19 mouse cellular contexts compared by ENCODE assay signal in genomic region chr6:88292274-88292909, GRCm38 (mm10).
A peak's percentile ranks its signal among the peaks of the same experiment; 100 is the strongest.
DNase-seq lines count a peak whose midpoint lies in the region; ATAC-seq and TF ChIP-seq lines count a peak whose summit lies in the region.
"Had no signal": no experiment of that assay in that cellular context is flagged by ENCODE, and none has a peak within 500 bp of the region (broad histone marks: within the 10 kb centered on the region; RNA-seq: fewer than 3 reads in every experiment).

No protein-coding gene starts in this region.

- no peak overlapping the region for H3K9ac ChIP-seq in lung, postnatal 0 days (replicated peaks; ENCODE audit: low read depth)
- H3K9ac ChIP-seq in liver, adult 2 months (ENCODE audit: low read depth, low read length): no peak overlapping the region
- no peak overlapping the region for H3K9ac ChIP-seq in hindbrain, embryonic 14.5 days
- H3K9ac ChIP-seq: heart, embryonic 15.5 days; lung, embryonic 15.5 days; midbrain, embryonic 12.5 days; neural tube, embryonic 13.5 days had no signal

- H3K27ac ChIP-seq in lung, postnatal 0 days (ENCODE audit: low read length): no peak overlapping the region
- H3K27ac ChIP-seq in liver, adult 2 months (replicated peaks; ENCODE audit: insufficient read depth, low read depth, low read length): no peak overlapping the region
- H3K27ac ChIP-seq in hindbrain, embryonic 14.5 days: no peak overlapping the region
- no peak overlapping the region for H3K27ac ChIP-seq in layer of hippocampus, adult 2 months
- H3K27ac ChIP-seq: heart, embryonic 15.5 days; lung, embryonic 15.5 days; midbrain, embryonic 12.5 days; neural tube, embryonic 13.5 days had no signal

- H3K27me3 ChIP-seq in lung, postnatal 0 days (replicated peaks; ENCODE audit: insufficient read depth, low read length): no peaks in the 10 kb centered on the region
- H3K27me3 ChIP-seq in liver, adult 2 months (ENCODE audit: control insufficient read depth, insufficient read depth, low read length): no peaks in the 10 kb centered on the region
- no peaks in the 10 kb centered on the region for H3K27me3 ChIP-seq in hindbrain, embryonic 14.5 days (ENCODE audit: control insufficient read depth, insufficient read depth, low read length)
- H3K27me3 ChIP-seq: heart, embryonic 15.5 days; lung, embryonic 15.5 days; midbrain, embryonic 12.5 days; neural tube, embryonic 13.5 days had no signal

- no peak overlapping the region for H3K4me2 ChIP-seq in lung, postnatal 0 days (replicated peaks; ENCODE audit: low read depth, low read length)
- H3K4me2 ChIP-seq in hindbrain, embryonic 14.5 days (replicated peaks): no peak overlapping the region
- H3K4me2 ChIP-seq: heart, embryonic 15.5 days; lung, embryonic 15.5 days; midbrain, embryonic 12.5 days; neural tube, embryonic 13.5 days had no signal

- H3K4me3 ChIP-seq in lung, postnatal 0 days (ENCODE audit: low read depth, low read length): no peak overlapping the region
- H3K4me3 ChIP-seq in liver, adult 2 months (ENCODE audit: insufficient read depth, low read depth, low read length): no peak overlapping the region
- H3K4me3 ChIP-seq in hindbrain, embryonic 14.5 days (replicated peaks; ENCODE audit: low read length): no peak overlapping the region
- H3K4me3 ChIP-seq in layer of hippocampus, adult 2 months: no peak overlapping the region
- H3K4me3 ChIP-seq: heart, embryonic 15.5 days; lung, embryonic 15.5 days; midbrain, embryonic 12.5 days; neural tube, embryonic 13.5 days had no signal

- H3K79me2 ChIP-seq in liver, adult 2 months (ENCODE audit: control insufficient read depth, insufficient read depth, low read length): no peaks in the 10 kb centered on the region

- ATAC-seq in lung, postnatal 0 days: peak; percentile 28; the same call in 1 of the 2 replicates
- ATAC-seq in megakaryocyte progenitor cell, adult 5-6 weeks (replicated peaks; ENCODE audit: poor library complexity): peak; percentile 86
- ATAC-seq in hindbrain, embryonic 14.5 days (ENCODE audit: low FRiP score): no peak
- ATAC-seq: forebrain, embryonic 16.5 days had no signal

- no peak for TF ChIP-seq EP300 in lung, postnatal 0 days (IDR thresholded peaks at IDR 0.05)

- H3K36me3 ChIP-seq in lung, postnatal 0 days (ENCODE audit: insufficient read depth, low read length): no peaks in the 10 kb centered on the region
- peaks cover 9% of the 10 kb centered on the region for H3K36me3 ChIP-seq in liver, adult 2 months (ENCODE audit: control insufficient read depth, insufficient read depth, low read length)
- H3K36me3 ChIP-seq in hindbrain, embryonic 14.5 days (replicated peaks; ENCODE audit: control insufficient read depth, insufficient read depth): 0 out of 2 replicates have a peak, but pooled peaks cover 3% of the 10 kb centered on the region
- H3K36me3 ChIP-seq: heart, embryonic 15.5 days; lung, embryonic 15.5 days had no signal

- peak; percentile 18 for DNase-seq in lung, postnatal 0 days (ENCODE audit: low spot score)
- no peak for DNase-seq in lung, postnatal 25 days (ENCODE audit: low spot score)
- DNase-seq in c-Kit-positive CD71-positive TER-119-negative erythroid progenitor cells, embryonic 14.5 days (ENCODE audit: low read depth): peak; percentile 38
- peak; percentile 70 for DNase-seq in liver, adult 2 months (ENCODE audit: extremely low read depth, low read depth, low spot score)
- no peak for DNase-seq in thymus, postnatal 10 days (ENCODE audit: low spot score in 2 of 2)
- no peak for DNase-seq in hindbrain, embryonic 14.5 days (ENCODE audit: low spot score)
- DNase-seq in layer of hippocampus, adult 2 months (ENCODE audit: low spot score in 2 of 2): no peak
- DNase-seq: adrenal gland, postnatal 14 days; cerebellum, adult 2 months; heart, adult 11 months; layer of hippocampus, postnatal 36 days; left cerebral cortex, postnatal 4 days; right cerebral cortex, postnatal 25 days had no signal

- TF ChIP-seq CTCF in lung, postnatal 0 days (IDR thresholded peaks at IDR 0.05): no peak
- TF ChIP-seq CTCF in liver, adult 2 months (IDR thresholded peaks at IDR 0.05; ENCODE audit: low read depth, low read length): no peak
- TF ChIP-seq CTCF in layer of hippocampus, adult 2 months (conservative IDR thresholded peaks at IDR 0.05): no peak

- WGBS in lung, postnatal 0 days: 51% methylated on average over 4 of the region's 4 CpGs
- 29% methylated on average over 4 of the region's 4 CpGs for WGBS in liver, adult 2 months
- WGBS in hindbrain, embryonic 14.5 days: 86% methylated on average over 4 of the region's 4 CpGs

- H3K4me1 ChIP-seq in lung, postnatal 0 days (ENCODE audit: insufficient read depth, low read depth, low read length): no peaks in the 10 kb centered on the region
- no peaks in the 10 kb centered on the region for H3K4me1 ChIP-seq in liver, adult 2 months (ENCODE audit: control insufficient read depth, insufficient read depth, low read length)
- H3K4me1 ChIP-seq in hindbrain, embryonic 14.5 days (replicated peaks; ENCODE audit: control insufficient read depth, insufficient read depth, low read length): no peaks in the 10 kb centered on the region
- H3K4me1 ChIP-seq: heart, embryonic 15.5 days; lung, embryonic 15.5 days; midbrain, embryonic 12.5 days; neural tube, embryonic 13.5 days had no signal

- no peak for TF ChIP-seq POLR2A in liver, adult 2 months (IDR thresholded peaks at IDR 0.05; ENCODE audit: extremely low read depth, insufficient read depth, low read length)

- no peaks in the 10 kb centered on the region for H3K9me3 ChIP-seq in lung, postnatal 0 days (ENCODE audit: low read length)
- H3K9me3 ChIP-seq in hindbrain, embryonic 14.5 days (ENCODE audit: control insufficient read depth, low read length): no peaks in the 10 kb centered on the region
- H3K9me3 ChIP-seq: heart, embryonic 15.5 days; lung, embryonic 15.5 days; midbrain, embryonic 12.5 days; neural tube, embryonic 13.5 days had no signal

Comparison
In these comparisons a context has a peak if more than half of its experiments do, and no peak if none do; other contexts are left out.
1. DNase-seq: peak in lung, postnatal 0 days (single experiment), c-Kit-positive CD71-positive TER-119-negative erythroid progenitor cells, embryonic 14.5 days (single experiment) and liver, adult 2 months (single experiment); none in lung, postnatal 25 days (single experiment), thymus, postnatal 10 days (0 of 2), hindbrain, embryonic 14.5 days (single experiment) and layer of hippocampus, adult 2 months (0 of 2).